Mouse (Mus musculus): ENCODE measurements around the gene Hist1h4a. TPM values are rescaled to one million over a fixed set of nuclear protein-coding genes. Genes with fewer than 3 reads are reported as not detected.
A peak's percentile ranks its signal among the peaks of the same experiment; 100 is the strongest.

Gene Hist1h4a
- polyA plus RNA-seq, 2 experiments, result 0.84 to 16.1 TPM

DNA sequence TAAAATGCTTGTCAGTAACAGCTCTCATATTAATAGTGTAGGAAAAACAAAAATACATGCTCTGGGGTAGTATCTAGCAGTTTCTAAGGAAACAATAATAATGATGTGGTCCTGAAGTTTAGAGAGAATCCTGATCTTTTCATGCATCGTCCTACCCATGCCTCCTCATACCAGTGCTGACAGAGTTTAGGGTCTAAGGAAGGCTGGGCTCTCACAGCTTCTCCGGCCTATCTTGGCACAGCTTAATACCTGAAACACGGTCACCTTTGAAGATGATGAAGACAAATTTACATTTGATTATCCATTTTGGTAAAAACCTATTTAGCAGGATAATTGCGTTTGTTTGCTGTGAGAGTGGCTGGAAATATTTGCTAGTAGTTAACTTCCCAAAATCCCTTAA, 17.1 kb downstream of the Hist1h4a start:
- H3K27ac ChIP-seq (replicated peaks; ENCODE audit: low read depth, low read length), result peak overlapping the region; percentile 73
- H3K9ac ChIP-seq (ENCODE audit: low read depth, low read length, severe bottlenecking), result peak overlapping the region; percentile 49
- DNase-seq (ENCODE audit: low spot score) (no peak), ATAC-seq (ENCODE audit: low FRiP score, low read depth) (no peak)
- TF ChIP-seq POLR2A (IDR thresholded peaks at IDR 0.05; ENCODE audit: borderline replicate concordance, extremely low read depth, insufficient read depth, insufficient read length), result 0 out of 2 replicates have a peak, but pooled peaks have one; percentile 16
- H3K4me2 ChIP-seq (replicated peaks; ENCODE audit: low read depth, low read length, severe bottlenecking), result peak overlapping the region; percentile 41; the same call in 1 of the 2 replicates
- no peaks in the 10 kb centered on the region for H3K36me3 ChIP-seq (ENCODE audit: control insufficient read depth, insufficient read depth, low read length)
- H3K4me3 ChIP-seq (replicated peaks; ENCODE audit: low read length), result peak overlapping the region; percentile 42; the same call in 1 of the 2 replicates
- H3K27me3 ChIP-seq (ENCODE audit: control insufficient read depth, insufficient read depth, low read length), result no peaks in the 10 kb centered on the region
- WGBS, result 38% methylated on average over 4 of the region's 4 CpGs
- H3K9me3 ChIP-seq (ENCODE audit: control insufficient read depth, low read length), result no peaks in the 10 kb centered on the region
- peaks cover 20% of the 10 kb centered on the region for H3K4me1 ChIP-seq (ENCODE audit: control insufficient read depth, insufficient read depth, low read length)

DNA sequence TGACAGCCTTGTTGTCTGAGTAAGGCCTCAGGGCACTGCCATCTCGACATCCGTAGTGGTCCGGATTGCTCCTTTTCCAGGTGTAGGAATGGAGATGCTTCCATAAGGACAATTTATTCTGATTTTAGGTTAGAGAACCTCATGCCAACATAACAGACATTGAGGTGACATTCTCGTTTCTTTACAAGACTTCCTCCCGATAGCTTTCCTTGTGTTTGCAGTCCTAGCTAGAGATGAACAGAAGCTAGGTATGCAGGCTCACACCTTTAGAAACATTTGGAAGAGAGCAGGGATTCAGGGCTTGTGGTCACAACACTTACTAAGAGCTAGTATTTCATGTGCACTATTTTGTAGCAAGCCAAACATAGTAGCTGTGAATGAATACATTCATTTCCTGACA, 17.8 kb downstream of the Hist1h4a start:
- TF ChIP-seq POLR2A (IDR thresholded peaks at IDR 0.05; ENCODE audit: borderline replicate concordance, extremely low read depth, insufficient read depth, insufficient read length), result no peak
- WGBS, result 74% methylated on average over 5 of the region's 5 CpGs
- no peaks in the 10 kb centered on the region for H3K36me3 ChIP-seq (ENCODE audit: control insufficient read depth, insufficient read depth, low read length)
- peaks cover 19% of the 10 kb centered on the region for H3K4me1 ChIP-seq (ENCODE audit: control insufficient read depth, insufficient read depth, low read length)
- DNase-seq (ENCODE audit: low spot score), result no peak
- no peaks in the 10 kb centered on the region for H3K27me3 ChIP-seq (ENCODE audit: control insufficient read depth, insufficient read depth, low read length)
- no peaks in the 10 kb centered on the region for H3K9me3 ChIP-seq (ENCODE audit: control insufficient read depth, low read length)
- H3K9ac ChIP-seq (ENCODE audit: low read depth, low read length, severe bottlenecking), result no peak overlapping the region
- H3K4me2 ChIP-seq (replicated peaks; ENCODE audit: low read depth, low read length, severe bottlenecking), result no peak overlapping the region
- no peak for ATAC-seq (ENCODE audit: low FRiP score, low read depth)
- H3K27ac ChIP-seq (replicated peaks; ENCODE audit: low read depth, low read length), result no peak overlapping the region
- H3K4me3 ChIP-seq (replicated peaks; ENCODE audit: low read length), result no peak overlapping the region

DNA sequence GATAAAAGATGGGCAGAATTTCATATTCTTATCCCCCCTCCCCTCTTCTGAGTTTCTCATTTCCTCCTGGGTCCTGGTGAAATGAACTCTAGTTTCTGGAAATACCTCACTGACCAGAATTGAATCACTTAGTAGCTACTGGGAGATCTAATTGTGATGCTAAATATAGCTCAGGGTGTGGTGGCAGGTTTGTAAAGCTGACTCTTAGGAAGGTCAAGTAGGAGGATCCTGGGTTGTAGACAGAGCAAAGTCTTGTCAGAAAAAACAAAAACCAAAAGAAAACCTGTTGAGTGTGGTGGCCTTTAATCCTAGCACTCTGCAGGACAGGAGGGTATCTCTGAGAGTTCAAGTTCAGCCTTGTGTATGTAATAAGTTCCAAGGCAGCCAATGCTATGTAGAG, 19.0 kb downstream of the Hist1h4a start:
- ATAC-seq (ENCODE audit: low FRiP score, low read depth) (no peak), DNase-seq (ENCODE audit: low spot score) (no peak)
- Histone ChIP-seq H3K9ac (ENCODE audit: low read depth, low read length, severe bottlenecking) (no peak overlapping the region), H3K4me2 (replicated peaks; ENCODE audit: low read depth, low read length, severe bottlenecking) (no peak overlapping the region), H3K36me3 (ENCODE audit: control insufficient read depth, insufficient read depth, low read length) (no peaks in the 10 kb centered on the region), H3K4me3 (replicated peaks; ENCODE audit: low read length) (no peak overlapping the region), H3K27me3 (ENCODE audit: control insufficient read depth, insufficient read depth, low read length) (no peaks in the 10 kb centered on the region), H3K9me3 (ENCODE audit: control insufficient read depth, low read length) (no peaks in the 10 kb centered on the region), H3K4me1 (ENCODE audit: control insufficient read depth, insufficient read depth, low read length) (peaks cover 12% of the 10 kb centered on the region), H3K27ac (replicated peaks; ENCODE audit: low read depth, low read length) (no peak overlapping the region)
- TF ChIP-seq POLR2A (IDR thresholded peaks at IDR 0.05; ENCODE audit: borderline replicate concordance, extremely low read depth, insufficient read depth, insufficient read length), result no peak

DNA sequence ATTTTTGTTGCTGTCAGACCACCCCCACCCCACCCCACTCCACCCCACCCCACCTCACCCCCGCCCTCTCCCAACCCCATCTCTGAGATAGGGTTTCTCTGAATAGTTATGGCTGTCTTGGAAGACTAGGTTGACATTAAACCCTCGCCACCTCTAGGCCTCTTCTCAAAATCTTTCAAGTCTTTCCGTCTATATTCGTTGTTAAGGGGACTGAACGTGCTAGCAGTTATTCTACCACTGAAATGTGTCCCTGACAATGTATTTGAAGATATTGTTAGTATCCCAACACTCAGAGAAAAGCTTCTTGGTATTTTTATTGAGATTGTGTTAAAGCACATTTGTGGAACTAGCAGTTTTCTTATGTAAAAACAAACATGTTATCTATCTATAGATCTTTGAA, 20.1 kb downstream of the Hist1h4a start:
- TF ChIP-seq POLR2A (IDR thresholded peaks at IDR 0.05; ENCODE audit: borderline replicate concordance, extremely low read depth, insufficient read depth, insufficient read length), result no peak
- 50% methylated on average over 5 of the region's 5 CpGs for WGBS
- ATAC-seq (ENCODE audit: low FRiP score, low read depth) (no peak), DNase-seq (ENCODE audit: low spot score) (no peak)
- Histone ChIP-seq H3K9ac (ENCODE audit: low read depth, low read length, severe bottlenecking) (peak overlapping the region; percentile 81; the same call in 1 of the 2 replicates), H3K9me3 (ENCODE audit: control insufficient read depth, low read length) (no peaks in the 10 kb centered on the region), H3K4me1 (ENCODE audit: control insufficient read depth, insufficient read depth, low read length) (peaks cover 11% of the 10 kb centered on the region), H3K27ac (replicated peaks; ENCODE audit: low read depth, low read length) (0 out of 2 replicates have a peak overlapping the region, but pooled peaks have one; percentile 92), H3K27me3 (ENCODE audit: control insufficient read depth, insufficient read depth, low read length) (no peaks in the 10 kb centered on the region), H3K4me2 (replicated peaks; ENCODE audit: low read depth, low read length, severe bottlenecking) (peak overlapping the region; percentile 73), H3K36me3 (ENCODE audit: control insufficient read depth, insufficient read depth, low read length) (no peaks in the 10 kb centered on the region), H3K4me3 (replicated peaks; ENCODE audit: low read length) (peak overlapping the region; percentile 44)

DNA sequence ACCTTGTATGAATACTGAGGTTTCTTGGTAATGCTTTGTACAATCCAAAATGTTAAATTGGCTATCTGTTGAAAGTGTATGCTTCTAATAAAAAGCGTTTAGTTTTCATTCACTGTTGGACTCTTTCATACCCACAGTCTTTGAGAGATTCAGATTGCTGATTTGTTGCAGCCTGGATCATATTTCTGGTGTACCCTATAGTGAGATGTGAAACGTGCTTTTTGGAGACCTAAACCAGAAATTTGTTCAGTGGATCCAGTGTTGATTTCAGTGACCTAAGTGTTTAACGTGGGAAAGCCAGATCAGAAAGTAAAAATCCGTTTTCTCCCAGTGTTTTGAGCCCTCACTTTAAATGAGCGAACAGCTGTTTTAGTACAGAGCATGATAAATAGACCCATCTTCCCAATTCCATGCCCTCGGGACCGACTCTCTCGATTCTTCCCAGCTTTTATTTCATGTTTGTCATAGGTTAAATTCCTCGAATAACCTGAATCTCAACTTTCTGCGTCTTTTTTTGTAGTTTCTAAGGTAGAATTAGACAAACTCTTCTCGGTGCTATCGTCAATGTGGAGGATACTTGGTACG, 20.7 kb downstream of the Hist1h4a start:
- no peaks in the 10 kb centered on the region for H3K27me3 ChIP-seq (ENCODE audit: control insufficient read depth, insufficient read depth, low read length)
- peak overlapping the region; percentile 73 for H3K4me2 ChIP-seq (replicated peaks; ENCODE audit: low read depth, low read length, severe bottlenecking)
- no peaks in the 10 kb centered on the region for H3K9me3 ChIP-seq (ENCODE audit: control insufficient read depth, low read length)
- DNase-seq (ENCODE audit: low spot score), result peak; percentile 29
- TF ChIP-seq POLR2A (IDR thresholded peaks at IDR 0.05; ENCODE audit: borderline replicate concordance, extremely low read depth, insufficient read depth, insufficient read length), result no peak
- peaks cover 11% of the 10 kb centered on the region for H3K4me1 ChIP-seq (ENCODE audit: control insufficient read depth, insufficient read depth, low read length)
- H3K27ac ChIP-seq (replicated peaks; ENCODE audit: low read depth, low read length), result peak overlapping the region; percentile 92
- H3K9ac ChIP-seq (ENCODE audit: low read depth, low read length, severe bottlenecking), result peak overlapping the region; percentile 81
- H3K4me3 ChIP-seq (replicated peaks; ENCODE audit: low read length), result peak overlapping the region; percentile 44
- H3K36me3 ChIP-seq (ENCODE audit: control insufficient read depth, insufficient read depth, low read length), result no peaks in the 10 kb centered on the region
- ATAC-seq (ENCODE audit: low FRiP score, low read depth), result no peak
- WGBS, result 27% methylated on average over 13 of the region's 13 CpGs

Measured in limb, embryonic 14.5 days (tissue).